Mouse (Mus musculus) bone marrow, adult 2 months (tissue): Measurements from ENCODE around the gene Mettl4. TPM values are rescaled to one million over a fixed set of nuclear protein-coding genes. Genes with fewer than 3 reads are reported as not detected.
"Not testable (repeated sequence)": the region's sequence is repeated elsewhere in the genome, so short reads cannot be mapped to it uniquely, and the experiment has no call there.

Experiments
- H3K27ac ChIP-seq: fragments of 200-500 bp; 2 replicates; pipeline ENCODE4 v1.5.1; 2012; ENCODE audit warnings: low read depth, mild to moderate bottlenecking, control low read depth, inconsistent platforms, low read length; ENCODE audit not compliant: control insufficient read depth, poor library complexity, insufficient read depth
- H3K4me1 ChIP-seq: fragments of 200-500 bp; 2 replicates; pipeline ENCODE4 v1.6.1; 2011; ENCODE audit warnings: low read length; ENCODE audit not compliant: control insufficient read depth, insufficient read depth
- H3K4me3 ChIP-seq: fragments of 200-500 bp; replicated peaks from 2 replicates; pipeline ENCODE3; 2011; ENCODE audit warnings: mild to moderate bottlenecking, low read depth, low read length, control low read depth; ENCODE audit not compliant: control insufficient read depth
- CTCF ChIP-seq: fragments of 200-500 bp; IDR thresholded peaks from 2 replicates; pipeline ENCODE4 v1.5.1; 2011; ENCODE audit warnings: low read length, control low read depth; ENCODE audit not compliant: control insufficient read depth, insufficient read depth
- POLR2A ChIP-seq: fragments of 200-500 bp; IDR thresholded peaks from 2 replicates; pipeline ENCODE4 v1.6.1; 2011; ENCODE audit warnings: low read depth, mild to moderate bottlenecking, control low read depth, low read length, borderline replicate concordance; ENCODE audit not compliant: control insufficient read depth
- WGBS: fragments of 180-500 bp; shearing (Covaris S2); methylation state at CpG from one replicate; pipeline ENCODE4 v1.1.7; 2018; 5-methylcytosine and 5-hydroxymethylcytosine counted together
- polyA plus RNA-seq: library from polyadenylated mRNA; stranded (reverse); fragments of >200 nt; gene quantifications from 2 replicates; pipeline ENCODE4 v1.2.4, GENCODE M21; 2011; ENCODE audit warnings: low replicate concordance; ENCODE audit not compliant: missing spikeins, insufficient read depth, insufficient read length

Gene Mettl4
- polyA plus RNA-seq, 1 experiment: 7.9 TPM

- no peak overlapping the region for H3K4me3 ChIP-seq
- no peak for TF ChIP-seq POLR2A
- no peak for TF ChIP-seq CTCF
- WGBS: 71% methylated on average over 4 of the region's 4 CpGs
- no peaks in the 10 kb centered on the region for H3K4me1 ChIP-seq
- no peak overlapping the region for H3K27ac ChIP-seq
These were observed 14.4 kb downstream of the Mettl4 start for GRCm38 (mm10) chr17:94735437-94735836.

GRCm38 (mm10) chr17:94730416-94730815, 19.4 kb downstream of the Mettl4 start:
- not testable (repeated sequence) for H3K4me1 ChIP-seq, H3K4me3 ChIP-seq, H3K27ac ChIP-seq
- 27% methylated on average over 2 of the region's 2 CpGs for WGBS

DNA sequence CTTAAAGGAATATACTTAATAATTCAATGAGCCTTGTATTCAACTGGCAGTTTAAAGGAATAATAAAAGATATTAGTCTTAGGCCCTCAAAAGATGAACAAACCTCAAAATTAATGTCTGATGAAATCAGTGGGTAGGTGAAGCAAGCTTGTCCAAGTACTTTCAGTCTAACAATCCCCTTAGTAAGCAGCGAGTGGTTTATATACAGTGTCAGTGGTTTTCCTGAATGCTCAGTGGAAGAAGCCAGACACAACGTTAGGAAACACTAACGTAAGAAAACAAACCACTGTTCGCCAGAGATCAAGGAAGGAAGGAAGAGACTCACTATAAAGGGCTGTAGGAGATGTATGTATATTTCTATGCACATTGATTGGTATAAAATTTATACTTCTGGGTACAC, 23.1 kb downstream of the Mettl4 start:
- no peaks in the 10 kb centered on the region for H3K4me1 ChIP-seq
- H3K4me3 ChIP-seq: no peak overlapping the region
- WGBS: 27% methylated on average over 4 of the region's 4 CpGs
- TF ChIP-seq CTCF (no peak), POLR2A (no peak)
- H3K27ac ChIP-seq: no peak overlapping the region

- no peaks in the 10 kb centered on the region for H3K4me1 ChIP-seq
- no peak overlapping the region for H3K27ac ChIP-seq
- H3K4me3 ChIP-seq: no peak overlapping the region
- TF ChIP-seq POLR2A (no peak), CTCF (no peak)
- WGBS: 83% methylated on average over 6 of the region's 6 CpGs
These were observed 76.1 kb downstream of the Mettl4 start for GRCm38 (mm10) chr17:94673515-94674317.
